Mouse (Mus musculus) gastrocnemius, adult 2 months (tissue): ENCODE data around the gene Dnase2b. TPM values are rescaled to one million over a fixed set of nuclear protein-coding genes. Genes with fewer than 3 reads are reported as not detected.

Experiments used
- DNase-seq: peaks from one replicate; pipeline ENCODE4 v3.0.0; 2022
- H3K27ac ChIP-seq: fragments of 200-600 bp; 2 replicates; pipeline ENCODE4 v1.8.1; 2022; ENCODE audit warnings: mild to moderate bottlenecking
- H3K4me3 ChIP-seq: fragments of 200-600 bp; 2 replicates; pipeline ENCODE4 v1.8.1; 2022; ENCODE audit warnings: mild to moderate bottlenecking, moderate library complexity
- CTCF ChIP-seq: fragments of 200-600 bp; IDR thresholded peaks from 2 replicates; pipeline ENCODE4 v1.8.1; 2022; ENCODE audit warnings: antibody characterized with exemption, mild to moderate bottlenecking, moderate library complexity
- intact Hi-C: fragments of 180-260 bp; cut with DNase I; formaldehyde crosslinking; loops from one replicate; pipeline ENCODE4 v1.15.1; 2025
- total RNA-seq, 2 experiments: library from RNA; stranded (reverse); gene quantifications; 2 replicates each; pipeline ENCODE4 v1.2.3; 2021

Gene Dnase2b
- total RNA-seq, 2 experiments from 2014 or later: 0.14 TPM; not detected in 1

GRCm38 (mm10) chr3:146554816-146555215 lies 60.6 kb downstream of the Dnase2b start:
- H3K27ac ChIP-seq: no peak overlapping the region
- DNase-seq: no peak
- no peak for TF ChIP-seq CTCF
- no peak overlapping the region for H3K4me3 ChIP-seq
- intact Hi-C loops: loop anchor here (5.0 kb wide), 1 partner anchor 208 kb away; no protein-coding TSS in a partner anchor

DNA sequence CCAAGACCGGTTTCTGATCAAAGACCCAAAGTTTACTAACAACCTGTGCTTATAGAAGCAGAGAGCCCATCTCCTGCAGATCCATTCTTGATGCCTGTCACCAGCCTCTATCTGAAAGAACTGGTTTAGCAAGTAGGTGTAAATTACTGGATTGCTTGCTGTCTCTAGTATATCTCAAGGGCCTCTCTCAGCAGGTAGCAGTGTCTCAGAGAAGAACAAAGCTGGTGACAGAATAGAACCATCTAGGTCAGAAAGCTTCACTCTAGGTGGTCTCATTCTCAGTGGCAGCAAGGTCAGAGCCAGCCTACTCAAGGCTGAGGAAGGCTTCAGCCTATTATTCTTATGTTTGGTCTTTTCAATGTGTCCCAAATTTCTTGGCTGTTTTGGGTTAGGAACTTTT lies 71.8 kb downstream of the Dnase2b start:
- Histone ChIP-seq H3K4me3 (no peak overlapping the region), H3K27ac (no peak overlapping the region)
- TF ChIP-seq CTCF: no peak
- DNase-seq: no peak
- intact Hi-C loops: no loop called here

- no peak for DNase-seq
- H3K27ac ChIP-seq: no peak overlapping the region
- no peak overlapping the region for H3K4me3 ChIP-seq
- intact Hi-C loops: no loop called here
- no peak for TF ChIP-seq CTCF
These were observed 74.7 kb downstream of the Dnase2b start for GRCm38 (mm10) chr3:146540521-146541273.

GRCm38 (mm10) chr3:146534986-146535385 lies 80.4 kb downstream of the Dnase2b start:
- DNase-seq: no peak
- no peak for TF ChIP-seq CTCF
- Histone ChIP-seq H3K4me3 (no peak overlapping the region), H3K27ac (no peak overlapping the region)
- intact Hi-C loops: no loop called here

Other genes with a start within 250 kb of the Dnase2b start
- gene Ssx2ip, start 211.0 kb downstream of the Dnase2b start, total RNA-seq: 10 to 100 TPM; 25.2 to 28.8 TPM
- gene Ctbs, start 165.8 kb downstream of the Dnase2b start, total RNA-seq: 1 to 10 TPM; 4.1 to 4.5 TPM
- gene Spata1, start 115.8 kb downstream of the Dnase2b start, total RNA-seq: 1 to 10 TPM; 4.4 to 5.4 TPM
- gene Gng5, start 115.8 kb downstream of the Dnase2b start, total RNA-seq: 100 to 1,000 TPM; 409 to 580 TPM
- gene Rpf1, start 94.2 kb downstream of the Dnase2b start, total RNA-seq: 10 to 100 TPM; 12.3 to 12.8 TPM
- gene Uox, start 45.2 kb downstream of the Dnase2b start, total RNA-seq: not detected
- not detected for gene 4930503B20Rik, start 35.7 kb upstream of the Dnase2b start, total RNA-seq
- 1 to 10 TPM in 1 of 2 experiments, under 1 TPM in 1; 0.59 to 2.2 TPM for gene Samd13, start 70.0 kb upstream of the Dnase2b start, total RNA-seq
- gene Prkacb, start 197.4 kb upstream of the Dnase2b start, total RNA-seq: 10 to 100 TPM; 44.3 to 45.4 TPM
- gene Ttll7, start 236.8 kb upstream of the Dnase2b start, total RNA-seq: 100 to 1,000 TPM in 1 of 2 experiments, 10 to 100 TPM in 1; 63.7 to 165 TPM